Mouse (Mus musculus) thymus, adult 2 months (tissue): ENCODE data around the gene Actl7a.

Experiments
- CTCF ChIP-seq: fragments of 200-500 bp; IDR thresholded peaks from 2 replicates; pipeline ENCODE4 v1.5.1; 2012; ENCODE audit warnings: mild to moderate bottlenecking, control low read depth, low read length, moderate library complexity, borderline replicate concordance; ENCODE audit not compliant: control insufficient read depth, poor library complexity, insufficient read depth; ENCODE audit errors: extremely low read depth
- POLR2A ChIP-seq: fragments of 200-500 bp; IDR thresholded peaks from 2 replicates; pipeline ENCODE4 v1.6.1; 2012; ENCODE audit warnings: mild to moderate bottlenecking, low read length, control low read depth, moderate library complexity; ENCODE audit not compliant: control insufficient read depth, poor library complexity, insufficient read depth; ENCODE audit errors: extremely low read depth

DNA sequence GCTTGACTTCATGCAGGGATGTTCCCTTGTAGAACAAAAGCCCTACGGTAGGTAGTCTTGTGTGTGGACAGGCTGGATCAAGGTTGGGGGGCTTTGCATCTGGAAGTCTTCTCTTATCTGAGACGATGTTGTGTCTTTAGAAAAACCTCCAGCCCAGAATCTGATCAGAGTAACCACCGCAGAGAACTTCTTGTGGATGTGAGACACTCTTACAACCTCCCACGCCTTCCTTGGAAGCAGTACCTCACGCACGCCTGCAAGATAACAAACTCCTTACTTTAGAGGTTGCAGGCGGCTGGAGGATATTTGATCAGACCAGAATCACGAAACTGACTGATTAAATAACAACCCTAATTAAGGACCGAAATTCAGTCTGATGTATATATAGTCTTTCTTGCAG is 22.8 kb upstream of the Actl7a start:
- TF ChIP-seq POLR2A: no peak
- no peak for TF ChIP-seq CTCF
